10 mouse cellular contexts compared by ENCODE assay signal in genomic region chr7:96230720-96231241, GRCm38 (mm10). TPM values are rescaled to one million over a fixed set of nuclear protein-coding genes. Genes with fewer than 3 reads are reported as not detected.
DNase-seq lines count a peak whose midpoint lies in the region; ATAC-seq and TF ChIP-seq lines count a peak whose summit lies in the region.
"Had no signal": no experiment of that assay in that cellular context is flagged by ENCODE, and none has a peak within 500 bp of the region (broad histone marks: within the 10 kb centered on the region; RNA-seq: fewer than 3 reads in every experiment).

No protein-coding gene starts in this region.

- peak overlapping the region; percentile 24 for H3K4me2 ChIP-seq in heart, embryonic 13.5 days
- no peak overlapping the region for H3K4me2 ChIP-seq in midbrain, embryonic 11.5 days
- H3K4me2 ChIP-seq in midbrain, postnatal 0 days (ENCODE audit: low read depth, low read length, poor library complexity, severe bottlenecking) = no peak overlapping the region
- no peak overlapping the region for H3K4me2 ChIP-seq in hindbrain, embryonic 15.5 days

- DNase-seq in heart, postnatal 25 days (ENCODE audit: low spot score) = no peak
- peak; percentile 64 for DNase-seq in midbrain, embryonic 11.5 days (ENCODE audit: low spot score, missing footprints)
- DNase-seq in midbrain, postnatal 0 days (ENCODE audit: low spot score) = no peak
- DNase-seq in right cerebral cortex, postnatal 4 days = no peak
- DNase-seq in thymus, postnatal 25 days = no peak
- DNase-seq in T-cell, adult 2 months (ENCODE audit: low spot score) = no peak
- DNase-seq: gastrocnemius, postnatal 10 days; kidney, adult 18-20 months had no signal

- no peak for TF ChIP-seq CTCF in midbrain, postnatal 0 days (IDR thresholded peaks at IDR 0.05)

- H3K4me1 ChIP-seq in heart, embryonic 13.5 days = peaks cover 25% of the 10 kb centered on the region
- peaks cover 3% of the 10 kb centered on the region; the same call in 1 of the 2 replicates for H3K4me1 ChIP-seq in midbrain, embryonic 11.5 days (ENCODE audit: control insufficient read depth, insufficient read depth, low read length)
- H3K4me1 ChIP-seq in midbrain, postnatal 0 days (ENCODE audit: insufficient read depth, low read length) = peaks cover 4% of the 10 kb centered on the region; the same call in 1 of the 2 replicates
- H3K4me1 ChIP-seq in hindbrain, embryonic 15.5 days (replicated peaks) = peaks cover 14% of the 10 kb centered on the region

- no peaks in the 10 kb centered on the region for H3K27me3 ChIP-seq in heart, embryonic 13.5 days (replicated peaks)
- H3K27me3 ChIP-seq in midbrain, embryonic 11.5 days (ENCODE audit: control insufficient read depth, insufficient read depth, low read length) = no peaks in the 10 kb centered on the region
- no peaks in the 10 kb centered on the region for H3K27me3 ChIP-seq in midbrain, postnatal 0 days (ENCODE audit: insufficient read depth, low read length)
- no peaks in the 10 kb centered on the region for H3K27me3 ChIP-seq in hindbrain, embryonic 15.5 days

- 25% methylated on average over 9 of the region's 9 CpGs for WGBS in heart, embryonic 13.5 days
- 61% methylated on average over 9 of the region's 9 CpGs for WGBS in midbrain, embryonic 11.5 days
- WGBS in midbrain, postnatal 0 days = 48% methylated on average over 9 of the region's 9 CpGs
- 53% methylated on average over 9 of the region's 9 CpGs for WGBS in hindbrain, embryonic 15.5 days

- ATAC-seq in heart, embryonic 13.5 days (ENCODE audit: extremely low read depth, insufficient number of reproducible peaks, low FRiP score, low TSS enrichment) = no peak
- ATAC-seq in midbrain, embryonic 11.5 days (ENCODE audit: low FRiP score) = no peak
- ATAC-seq in midbrain, postnatal 0 days (ENCODE audit: low FRiP score) = no peak
- ATAC-seq in hindbrain, embryonic 15.5 days (ENCODE audit: low FRiP score, low read depth) = peak; percentile 24; the same call in 1 of the 2 replicates

- no peak overlapping the region for H3K4me3 ChIP-seq in heart, embryonic 13.5 days
- H3K4me3 ChIP-seq in midbrain, embryonic 11.5 days (ENCODE audit: low read depth, low read length) = no peak overlapping the region
- H3K4me3 ChIP-seq in midbrain, postnatal 0 days (ENCODE audit: low read depth, low read length) = no peak overlapping the region
- H3K4me3 ChIP-seq in hindbrain, embryonic 15.5 days = no peak overlapping the region

- intact Hi-C loops in heart, postnatal 25 days (cut with DNase I) = no loop called here

- no peaks in the 10 kb centered on the region for H3K9me3 ChIP-seq in heart, embryonic 13.5 days
- no peaks in the 10 kb centered on the region for H3K9me3 ChIP-seq in midbrain, embryonic 11.5 days (ENCODE audit: control insufficient read depth, low read length)
- H3K9me3 ChIP-seq in midbrain, postnatal 0 days (ENCODE audit: low read length) = no peaks in the 10 kb centered on the region
- no peaks in the 10 kb centered on the region for H3K9me3 ChIP-seq in hindbrain, embryonic 15.5 days

- peak overlapping the region; percentile 29 for H3K27ac ChIP-seq in heart, embryonic 13.5 days (replicated peaks)
- H3K27ac ChIP-seq in midbrain, embryonic 11.5 days (ENCODE audit: low read depth, low read length) = no peak overlapping the region
- H3K27ac ChIP-seq in midbrain, postnatal 0 days (ENCODE audit: low read depth, low read length) = no peak overlapping the region
- H3K27ac ChIP-seq in hindbrain, embryonic 15.5 days (replicated peaks) = no peak overlapping the region

- H3K36me3 ChIP-seq in heart, embryonic 13.5 days = no peaks in the 10 kb centered on the region
- H3K36me3 ChIP-seq in midbrain, embryonic 11.5 days (ENCODE audit: control insufficient read depth, insufficient read depth, low read length) = no peaks in the 10 kb centered on the region
- no peaks in the 10 kb centered on the region for H3K36me3 ChIP-seq in midbrain, postnatal 0 days (ENCODE audit: insufficient read depth, low read length)
- no peaks in the 10 kb centered on the region for H3K36me3 ChIP-seq in hindbrain, embryonic 15.5 days

- no peak overlapping the region for H3K9ac ChIP-seq in heart, embryonic 13.5 days
- H3K9ac ChIP-seq in midbrain, embryonic 11.5 days (ENCODE audit: low read length) = no peak overlapping the region
- H3K9ac ChIP-seq in midbrain, postnatal 0 days (replicated peaks; ENCODE audit: low read length, poor library complexity, severe bottlenecking) = no peak overlapping the region
- H3K9ac ChIP-seq in hindbrain, embryonic 15.5 days = no peak overlapping the region

RNA-seq across cellular contexts. Expression of gene Tenm4, which starts 59.7 kb away (rescaled TPM):
- 9.2 and 10.5 TPM in 2 replicates for polyA plus RNA-seq in heart, embryonic 13.5 days (2015; fragmentation: Nextera tagmentation; extraction: Ambion mirVana)
- total RNA-seq in heart, postnatal 25 days (2021) = 1 to 10 TPM; 1.0 to 1.1 TPM
- polyA plus RNA-seq in midbrain, embryonic 11.5 days (2014; fragmentation: Nextera tagmentation; extraction: Ambion mirVana) = 21.1 and 24.8 TPM in 2 replicates
- 56.0 and 58.5 TPM in 2 replicates for total RNA-seq in midbrain, postnatal 0 days (2014; rRNA removed)
- polyA plus RNA-seq in midbrain, postnatal 0 days (2015; fragmentation: Nextera tagmentation; extraction: Ambion mirVana) = 29.5 and 35.9 TPM in 2 replicates
- 39.0 and 40.1 TPM in 2 replicates for polyA plus RNA-seq in hindbrain, embryonic 15.5 days (2015; fragmentation: Nextera tagmentation; extraction: Ambion mirVana)
